Mouse (Mus musculus) olfactory bulb, adult 2 months (tissue): ENCODE data around the gene Zbp1. TPM values are rescaled to one million over a fixed set of nuclear protein-coding genes. Genes with fewer than 3 reads are reported as not detected.

Source experiments
- H3K27ac ChIP-seq: fragments of 200-500 bp; 2 replicates; pipeline ENCODE4 v1.5.1; 2012; ENCODE audit warnings: low read depth, low read length; ENCODE audit not compliant: insufficient read depth
- H3K4me1 ChIP-seq: fragments of 200-500 bp; 2 replicates; pipeline ENCODE4 v1.6.1; 2012; ENCODE audit warnings: low read length; ENCODE audit not compliant: control insufficient read depth, insufficient read depth
- H3K4me3 ChIP-seq: fragments of 200-500 bp; 2 replicates; pipeline ENCODE4 v1.5.1; 2012; ENCODE audit warnings: mild to moderate bottlenecking, low read depth, low read length, moderate library complexity; ENCODE audit not compliant: insufficient read depth
- CTCF ChIP-seq: fragments of 200-500 bp; IDR thresholded peaks from 2 replicates; pipeline ENCODE4 v1.5.1; 2012; ENCODE audit warnings: low read depth, mild to moderate bottlenecking, low read length, moderate library complexity; ENCODE audit not compliant: insufficient read depth
- POLR2A ChIP-seq: fragments of 200-500 bp; IDR thresholded peaks from 2 replicates; pipeline ENCODE4 v1.6.1; 2012; ENCODE audit warnings: mild to moderate bottlenecking, low read depth, low read length, moderate library complexity; ENCODE audit not compliant: insufficient read depth
- WGBS: fragments of 180-500 bp; shearing (Covaris S2); methylation state at CpG from one replicate; pipeline ENCODE4 v1.1.7; 2018; 5-methylcytosine and 5-hydroxymethylcytosine counted together
- polyA plus RNA-seq: library from polyadenylated mRNA; stranded (reverse); fragments of >200 nt; gene quantifications from 2 replicates; pipeline ENCODE4 v1.2.4, GENCODE M21; 2012; ENCODE audit warnings: low replicate concordance; ENCODE audit not compliant: missing spikeins, insufficient read depth, insufficient read length

Zbp1 gene
- polyA plus RNA-seq, 1 experiment = not detected

- Histone ChIP-seq H3K4me3 (no peak overlapping the region), H3K4me1 (no peaks in the 10 kb centered on the region), H3K27ac (no peak overlapping the region)
- 61% methylated on average over 6 of the region's 6 CpGs for WGBS
- TF ChIP-seq POLR2A (no peak), CTCF (no peak)
Observed at GRCm38 (mm10) chr2:173185282-173185681, 33.4 kb downstream of the Zbp1 start.

GRCm38 (mm10) chr2:173184475-173185080, 34.1 kb downstream of the Zbp1 start:
- 53% methylated on average over 11 of the region's 11 CpGs for WGBS
- H3K27ac ChIP-seq = no peak overlapping the region
- TF ChIP-seq CTCF (no peak), POLR2A (no peak)
- H3K4me3 ChIP-seq = no peak overlapping the region
- H3K4me1 ChIP-seq = no peaks in the 10 kb centered on the region

GRCm38 (mm10) chr2:173183836-173184460, 34.8 kb downstream of the Zbp1 start:
- Histone ChIP-seq H3K27ac (no peak overlapping the region), H3K4me3 (no peak overlapping the region), H3K4me1 (no peaks in the 10 kb centered on the region)
- TF ChIP-seq POLR2A (no peak), CTCF (peak; percentile 69)
- WGBS = 4% methylated on average over 8 of the region's 8 CpGs

- TF ChIP-seq CTCF = no peak
- TF ChIP-seq POLR2A = no peak
- 97% methylated on average over 10 of the region's 10 CpGs for WGBS
Observed at GRCm38 (mm10) chr2:173183311-173183710, 35.4 kb downstream of the Zbp1 start.

GRCm38 (mm10) chr2:173182796-173183195, 35.9 kb downstream of the Zbp1 start:
- 90% methylated on average over 7 of the region's 7 CpGs for WGBS

More at GRCm38 (mm10) chr2:173183311-173183710, 35.4 kb downstream of the Zbp1 start:
- no peak overlapping the region for H3K4me3 ChIP-seq
- H3K4me1 ChIP-seq = no peaks in the 10 kb centered on the region
- H3K27ac ChIP-seq = no peak overlapping the region

GRCm38 (mm10) chr2:173181901-173182300, 36.8 kb downstream of the Zbp1 start:
- Histone ChIP-seq H3K4me3 (no peak overlapping the region), H3K27ac (no peak overlapping the region), H3K4me1 (no peaks in the 10 kb centered on the region)
- TF ChIP-seq POLR2A (no peak), CTCF (no peak)
- 85% methylated on average over 7 of the region's 7 CpGs for WGBS

More at GRCm38 (mm10) chr2:173182796-173183195, 35.9 kb downstream of the Zbp1 start:
- no peak overlapping the region for H3K4me3 ChIP-seq
- TF ChIP-seq CTCF (no peak), POLR2A (no peak)
- no peak overlapping the region for H3K27ac ChIP-seq
- no peaks in the 10 kb centered on the region for H3K4me1 ChIP-seq

- no peak overlapping the region for H3K4me3 ChIP-seq
- H3K27ac ChIP-seq = no peak overlapping the region
- WGBS = 79% methylated on average over 5 of the region's 5 CpGs
- TF ChIP-seq CTCF (no peak), POLR2A (no peak)
- H3K4me1 ChIP-seq = no peaks in the 10 kb centered on the region
Observed at GRCm38 (mm10) chr2:173181486-173181885, 37.2 kb downstream of the Zbp1 start.

GRCm38 (mm10) chr2:173180721-173181388, 37.9 kb downstream of the Zbp1 start:
- TF ChIP-seq CTCF = no peak
- TF ChIP-seq POLR2A = no peak
- no peak overlapping the region for H3K4me3 ChIP-seq
- H3K4me1 ChIP-seq = no peaks in the 10 kb centered on the region
- no peak overlapping the region for H3K27ac ChIP-seq
- WGBS = 96% methylated on average over 11 of the region's 11 CpGs

- no peak for TF ChIP-seq CTCF
- Histone ChIP-seq H3K4me1 (no peaks in the 10 kb centered on the region), H3K4me3 (no peak overlapping the region), H3K27ac (no peak overlapping the region)
- 88% methylated on average over 4 of the region's 4 CpGs for WGBS
Observed at GRCm38 (mm10) chr2:173180026-173180425, 38.7 kb downstream of the Zbp1 start.

- Histone ChIP-seq H3K4me3 (no peak overlapping the region), H3K27ac (no peak overlapping the region), H3K4me1 (peaks cover 7% of the 10 kb centered on the region)
- TF ChIP-seq POLR2A (no peak), CTCF (no peak)
- WGBS = 94% methylated on average over 7 of the region's 7 CpGs
Observed at GRCm38 (mm10) chr2:173179046-173179445, 39.7 kb downstream of the Zbp1 start.
